Mouse (Mus musculus) kidney, postnatal 0 days (tissue): ENCODE results near the gene March9. TPM values are rescaled to one million over a fixed set of nuclear protein-coding genes. Genes with fewer than 3 reads are reported as not detected.

Source experiments
- ATAC-seq: fragments of 200-750 bp; cut with Nextera tagmentation; replicated peaks from 2 replicates; pipeline ENCODE4 v1.8.0; 2017; ENCODE audit warnings: low read depth, moderate number of reproducible peaks, moderate TSS enrichment, moderate library complexity; ENCODE audit not compliant: low FRiP score
- DNase-seq: peaks from one replicate; pipeline ENCODE4 v3.0.0-alpha.2; 2016; ENCODE audit warnings: low spot score
- H3K27ac ChIP-seq: fragments of 300-500 bp; sonication (generic); 2 replicates; pipeline ENCODE4 v1.5.1; 2014; ENCODE audit warnings: mild to moderate bottlenecking
- H3K27me3 ChIP-seq: fragments of 300-500 bp; sonication (generic); 2 replicates; pipeline ENCODE4 v1.6.1; 2014; ENCODE audit warnings: low read length, mixed read lengths; ENCODE audit not compliant: insufficient read depth
- H3K36me3 ChIP-seq: fragments of 300-500 bp; sonication (generic); 2 replicates; pipeline ENCODE4 v1.6.1; 2014; ENCODE audit warnings: low read length, mixed read lengths; ENCODE audit not compliant: insufficient read depth
- H3K4me1 ChIP-seq: fragments of 300-500 bp; sonication (generic); replicated peaks from 2 replicates; pipeline ENCODE4 v1.6.1; 2014; ENCODE audit warnings: antibody characterized with exemption, low read length, mixed read lengths; ENCODE audit not compliant: insufficient read depth
- H3K4me2 ChIP-seq: fragments of 300-500 bp; sonication (generic); 2 replicates; pipeline ENCODE4 v1.6.1; 2014; ENCODE audit warnings: mild to moderate bottlenecking, low read length, moderate library complexity, mixed read lengths
- H3K4me3 ChIP-seq: fragments of 300-500 bp; sonication (generic); replicated peaks from 2 replicates; pipeline ENCODE4 v1.5.1; 2014; ENCODE audit warnings: low read depth, low read length
- H3K9ac ChIP-seq: fragments of 300-500 bp; sonication (generic); 2 replicates; pipeline ENCODE4 v1.6.1; 2014; ENCODE audit warnings: low read depth, low read length
- H3K9me3 ChIP-seq: fragments of 300-500 bp; sonication (generic); replicated peaks from 2 replicates; pipeline ENCODE4 v1.6.1; 2016; ENCODE audit warnings: low read length, inconsistent platforms, mixed read lengths
- CTCF ChIP-seq: IDR thresholded peaks from 2 replicates; pipeline ENCODE4 v1.5.1; 2016; ENCODE audit warnings: antibody characterized with exemption, low read depth, mild to moderate bottlenecking, moderate library complexity
- WGBS: fragments of 180-500 bp; shearing (Covaris S2); extraction: QIAGEN DNeasy Blood & Tissue Kit; methylation state at CpG from one replicate; pipeline ENCODE4 v1.1.7; 2014; 5-methylcytosine and 5-hydroxymethylcytosine counted together
- polyA plus RNA-seq: library from polyadenylated mRNA; unstranded; fragments of >200 nt; fragmentation: Nextera tagmentation; extraction: Ambion mirVana; gene quantifications from 2 replicates; pipeline ENCODE4 v1.2.1, GENCODE M21; 2015

March9 gene
- polyA plus RNA-seq, 1 experiment from 2014 or later: 1.9 TPM

DNA sequence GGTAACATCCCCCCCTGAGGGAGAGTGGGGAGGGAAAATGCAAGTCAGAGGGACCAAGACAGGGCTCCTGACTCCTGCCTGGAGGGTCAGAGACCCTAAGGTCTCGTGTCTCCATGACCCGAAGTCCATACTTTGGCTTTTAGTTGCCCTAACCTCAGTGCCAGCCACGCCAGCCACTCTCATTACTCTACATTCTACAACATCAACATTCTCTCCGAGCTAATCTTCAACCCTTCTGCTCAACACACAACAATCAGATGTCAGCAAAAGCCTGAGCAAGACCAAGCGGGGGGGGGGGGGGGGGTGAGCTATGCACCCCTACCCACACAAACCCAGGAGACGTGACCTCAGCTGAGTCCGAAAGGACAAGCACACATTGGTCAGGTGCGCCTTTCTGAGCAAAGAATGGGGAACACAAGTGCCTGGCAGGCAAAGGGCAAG is 26.7 kb downstream of the March9 start:
- no peak for TF ChIP-seq CTCF
- no peak overlapping the region for H3K4me3 ChIP-seq
- ATAC-seq (peak; percentile 71), DNase-seq (no peak)
- H3K9ac ChIP-seq: no peak overlapping the region
- H3K4me1 ChIP-seq: no peaks in the 10 kb centered on the region
- H3K4me2 ChIP-seq: no peak overlapping the region
- H3K27ac ChIP-seq: peak overlapping the region; percentile 64; the same call in 1 of the 2 replicates
- H3K9me3 ChIP-seq: no peaks in the 10 kb centered on the region
- H3K36me3 ChIP-seq: no peaks in the 10 kb centered on the region
- no peaks in the 10 kb centered on the region for H3K27me3 ChIP-seq
- WGBS: 71% methylated on average over 7 of the region's 8 CpGs

GRCm38 (mm10) chr10:127030336-127031296 is 29.4 kb downstream of the March9 start, which contains the start of gene Tsfm:
Gene Tsfm, minus strand, starts transcription at chr10:127030840.
- 5% methylated on average over 56 of the region's 56 CpGs for WGBS
- Histone ChIP-seq H3K4me2 (peak within 1 kb of the TSS; percentile 62), H3K36me3 (peaks cover 9% of the 10 kb centered on the region; the same call in 1 of the 2 replicates), H3K9ac (peak within 1 kb of the TSS; percentile 68), H3K27ac (peak within 1 kb of the TSS; percentile 81), H3K4me1 (no peaks in the 10 kb centered on the region), H3K4me3 (peak within 1 kb of the TSS; percentile 69), H3K9me3 (no peaks in the 10 kb centered on the region), H3K27me3 (no peaks in the 10 kb centered on the region)
- ATAC-seq: peak; percentile 79
- peak; percentile 96 for TF ChIP-seq CTCF
- peak; percentile 93 for DNase-seq

- no peaks in the 10 kb centered on the region for H3K4me1 ChIP-seq
- no peak for ATAC-seq
- H3K27ac ChIP-seq: no peak overlapping the region
- no peak overlapping the region for H3K4me3 ChIP-seq
- no peaks in the 10 kb centered on the region for H3K9me3 ChIP-seq
- DNase-seq: no peak
- 59% methylated on average over 16 of the region's 16 CpGs for WGBS
- H3K4me2 ChIP-seq: no peak overlapping the region
- H3K27me3 ChIP-seq: no peaks in the 10 kb centered on the region
- H3K9ac ChIP-seq: no peak overlapping the region
- peak; percentile 15; the same call in 1 of the 2 replicates for TF ChIP-seq CTCF
- 0 out of 2 replicates have a peak, but pooled peaks cover 12% of the 10 kb centered on the region for H3K36me3 ChIP-seq
These were observed 41.6 kb downstream of the March9 start for GRCm38 (mm10) chr10:127018422-127018821.

- Histone ChIP-seq H3K4me2 (no peak overlapping the region), H3K27me3 (no peaks in the 10 kb centered on the region), H3K9ac (no peak overlapping the region), H3K4me3 (no peak overlapping the region), H3K4me1 (no peaks in the 10 kb centered on the region), H3K27ac (no peak overlapping the region), H3K36me3 (no peaks in the 10 kb centered on the region), H3K9me3 (no peaks in the 10 kb centered on the region)
- WGBS: 6% methylated on average over 2 of the region's 2 CpGs
- DNase-seq (no peak), ATAC-seq (no peak)
- no peak for TF ChIP-seq CTCF
These were observed 42.9 kb downstream of the March9 start for GRCm38 (mm10) chr10:127017071-127017470.

- Histone ChIP-seq H3K4me1 (no peaks in the 10 kb centered on the region), H3K27ac (no peak overlapping the region), H3K27me3 (no peaks in the 10 kb centered on the region), H3K9me3 (no peaks in the 10 kb centered on the region), H3K4me3 (no peak overlapping the region), H3K4me2 (no peak overlapping the region), H3K36me3 (no peaks in the 10 kb centered on the region), H3K9ac (no peak overlapping the region)
- TF ChIP-seq CTCF: peak; percentile 64
- ATAC-seq (no peak; the same call in 1 of the 2 replicates), DNase-seq (peak; percentile 47)
- 55% methylated on average over 5 of the region's 5 CpGs for WGBS
These were observed 43.5 kb downstream of the March9 start for GRCm38 (mm10) chr10:127016488-127016887.

Other genes with a start within 250 kb of the March9 start
- 20.5 and 22.6 TPM in 2 replicates for gene Atp23, start 158.8 kb downstream of the March9 start, polyA plus RNA-seq
- 62.4 and 68.5 TPM in 2 replicates for gene Ctdsp2, start 81.5 kb downstream of the March9 start, polyA plus RNA-seq
- 0.07 and 0.10 TPM in 2 replicates for gene Avil, start 59.5 kb downstream of the March9 start, polyA plus RNA-seq
- gene Tsfm, start 29.3 kb downstream of the March9 start, polyA plus RNA-seq: 97.3 and 109 TPM in 2 replicates
- gene Mettl1, start 18.8 kb downstream of the March9 start, polyA plus RNA-seq: 37.4 and 40.2 TPM in 2 replicates
- 0.89 and 1.3 TPM in 2 replicates for gene Eef1akmt3, start 18.7 kb downstream of the March9 start, polyA plus RNA-seq
- gene Cyp27b1, start 11.9 kb downstream of the March9 start, polyA plus RNA-seq: 38.9 and 58.0 TPM in 2 replicates
- 1,113 and 1,153 TPM in 2 replicates for gene Cdk4, start 3.4 kb upstream of the March9 start, polyA plus RNA-seq
- 157 and 171 TPM in 2 replicates for gene Tspan31, start 10.1 kb upstream of the March9 start, polyA plus RNA-seq
- gene Agap2, start 15.1 kb upstream of the March9 start, polyA plus RNA-seq: 0.04 and 0.09 TPM in 2 replicates
- gene Os9, start 60.9 kb upstream of the March9 start, polyA plus RNA-seq: 107 and 114 TPM in 2 replicates
- 15.0 and 16.4 TPM in 2 replicates for gene B4galnt1, start 105.0 kb upstream of the March9 start, polyA plus RNA-seq
- gene Slc26a10, start 120.5 kb upstream of the March9 start, polyA plus RNA-seq: 2.8 and 3.1 TPM in 2 replicates
- 27.9 and 29.0 TPM in 2 replicates for gene Arhgef25, start 129.9 kb upstream of the March9 start, polyA plus RNA-seq
- 83.3 and 85.1 TPM in 2 replicates for gene Dtx3, start 135.5 kb upstream of the March9 start, polyA plus RNA-seq
- 45.0 and 50.1 TPM in 2 replicates for gene Pip4k2c, start 151.4 kb upstream of the March9 start, polyA plus RNA-seq
- 0.28 and 0.47 TPM in 2 replicates for gene Kif5a, start 203.2 kb upstream of the March9 start, polyA plus RNA-seq
- 177 and 190 TPM in 2 replicates for gene Dctn2, start 206.2 kb upstream of the March9 start, polyA plus RNA-seq
- gene Mbd6, start 228.8 kb upstream of the March9 start, polyA plus RNA-seq: 10.5 and 10.7 TPM in 2 replicates